Mouse (Mus musculus): ENCODE data around the gene Rassf8. TPM values are rescaled to one million over a fixed set of nuclear protein-coding genes. Genes with fewer than 3 reads are reported as not detected.

Gene Rassf8
- polyA plus RNA-seq, 1 experiment = 5.7 TPM

- H3K4me3 ChIP-seq (ENCODE audit: insufficient read depth, low read length) = peak overlapping the region; percentile 93
- TF ChIP-seq POLR2A (IDR thresholded peaks at IDR 0.05; ENCODE audit: borderline replicate concordance, low read depth, low read length) = no peak
- no peak for TF ChIP-seq CTCF (IDR thresholded peaks at IDR 0.05; ENCODE audit: low read depth, low read length)
- H3K4me1 ChIP-seq (ENCODE audit: control insufficient read depth, insufficient read depth, low read length) = peaks cover 18% of the 10 kb centered on the region
- peak overlapping the region; percentile 93 for H3K27ac ChIP-seq (ENCODE audit: insufficient read depth, low read depth, low read length)
These were observed 116.8 kb downstream of the Rassf8 start for GRCm38 (mm10) chr6:145863065-145863971.

GRCm38 (mm10) chr6:145864171-145864570 lies 117.6 kb downstream of the Rassf8 start:
- Histone ChIP-seq H3K4me1 (ENCODE audit: control insufficient read depth, insufficient read depth, low read length) (peaks cover 15% of the 10 kb centered on the region), H3K27ac (ENCODE audit: insufficient read depth, low read depth, low read length) (peak overlapping the region; percentile 93)
- TF ChIP-seq CTCF (IDR thresholded peaks at IDR 0.05; ENCODE audit: low read depth, low read length) = no peak
- no peak for TF ChIP-seq POLR2A (IDR thresholded peaks at IDR 0.05; ENCODE audit: borderline replicate concordance, low read depth, low read length)

DNA sequence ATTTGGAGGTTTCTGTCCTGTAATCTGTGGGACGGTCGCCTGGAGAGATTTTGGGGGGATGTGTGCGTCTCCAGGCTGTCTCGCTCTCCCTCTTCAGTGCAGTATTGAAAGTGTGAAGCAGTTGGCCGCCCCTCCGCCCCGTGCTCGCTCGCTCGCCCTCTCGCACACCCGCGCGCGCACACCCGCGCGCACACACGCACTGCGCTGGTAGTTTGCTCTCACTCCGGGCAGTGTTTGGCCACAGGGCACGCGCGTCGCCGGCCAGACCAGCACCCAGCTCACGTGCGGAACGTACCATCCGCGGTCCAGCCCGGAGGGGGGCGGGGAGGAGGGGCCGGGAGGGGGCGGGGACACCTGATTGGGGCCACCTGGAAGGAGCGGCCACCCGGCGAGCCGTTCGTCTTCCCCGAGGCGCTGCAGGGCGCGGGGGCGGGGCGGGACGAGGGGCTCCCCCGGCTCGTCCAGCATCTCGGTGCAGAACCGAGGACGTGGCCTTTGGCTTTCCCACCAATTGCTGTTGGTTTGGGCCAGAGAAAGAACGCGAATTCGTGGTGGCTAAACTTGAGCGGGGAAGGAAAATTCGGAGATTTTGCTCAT lies 118.8 kb downstream of the Rassf8 start, which contains the start of gene Bhlhe41:
Bhlhe41 (minus strand) TSS at position 270 of the 597 bp plus-strand sequence.
- H3K4me1 ChIP-seq (ENCODE audit: control insufficient read depth, insufficient read depth, low read length) = peaks cover 8% of the 10 kb centered on the region
- TF ChIP-seq CTCF (IDR thresholded peaks at IDR 0.05; ENCODE audit: low read depth, low read length) (no peak), POLR2A (IDR thresholded peaks at IDR 0.05; ENCODE audit: borderline replicate concordance, low read depth, low read length) (no peak)
- H3K27ac ChIP-seq (ENCODE audit: insufficient read depth, low read depth, low read length) = peak within 1 kb of the TSS; percentile 93
- H3K4me3 ChIP-seq (ENCODE audit: insufficient read depth, low read length) = peak within 1 kb of the TSS; percentile 93

More at GRCm38 (mm10) chr6:145864171-145864570, 117.6 kb downstream of the Rassf8 start:
- peak overlapping the region; percentile 93 for H3K4me3 ChIP-seq (ENCODE audit: insufficient read depth, low read length)

GRCm38 (mm10) chr6:145865886-145866851 lies 119.6 kb downstream of the Rassf8 start:
- TF ChIP-seq POLR2A (IDR thresholded peaks at IDR 0.05; ENCODE audit: borderline replicate concordance, low read depth, low read length) (no peak), CTCF (IDR thresholded peaks at IDR 0.05; ENCODE audit: low read depth, low read length) (no peak)
- Histone ChIP-seq H3K27ac (ENCODE audit: insufficient read depth, low read depth, low read length) (peak overlapping the region; percentile 92), H3K4me3 (ENCODE audit: insufficient read depth, low read length) (peak overlapping the region; percentile 93), H3K4me1 (ENCODE audit: control insufficient read depth, insufficient read depth, low read length) (peaks cover 3% of the 10 kb centered on the region)

GRCm38 (mm10) chr6:145867111-145867510 lies 120.6 kb downstream of the Rassf8 start:
- H3K4me1 ChIP-seq (ENCODE audit: control insufficient read depth, insufficient read depth, low read length) = peaks cover 3% of the 10 kb centered on the region
- TF ChIP-seq CTCF (IDR thresholded peaks at IDR 0.05; ENCODE audit: low read depth, low read length) (no peak), POLR2A (IDR thresholded peaks at IDR 0.05; ENCODE audit: borderline replicate concordance, low read depth, low read length) (no peak)
- H3K27ac ChIP-seq (ENCODE audit: insufficient read depth, low read depth, low read length) = no peak overlapping the region
- no peak overlapping the region for H3K4me3 ChIP-seq (ENCODE audit: insufficient read depth, low read length)

Other genes with a start within 250 kb of the Rassf8 start
- gene Lmntd1, start 132.4 kb upstream of the Rassf8 start, polyA plus RNA-seq (2012; ENCODE audit: insufficient read depth, insufficient read length, missing spikeins) = not detected in 2 replicates
- gene Tuba3b, start 131.0 kb upstream of the Rassf8 start, polyA plus RNA-seq (2012; ENCODE audit: insufficient read depth, insufficient read length, missing spikeins) = 0.31 TPM in 1 of 2 replicates, not detected in the other
- 40.5 and 50.0 TPM in 2 replicates for gene Bhlhe41, start 118.8 kb downstream of the Rassf8 start, polyA plus RNA-seq (2012; ENCODE audit: insufficient read depth, insufficient read length, missing spikeins)
- gene Sspn, start 184.9 kb downstream of the Rassf8 start, polyA plus RNA-seq (2012; ENCODE audit: insufficient read depth, insufficient read length, missing spikeins) = 0.20 and 0.24 TPM in 2 replicates